In the genomic region with DNA sequence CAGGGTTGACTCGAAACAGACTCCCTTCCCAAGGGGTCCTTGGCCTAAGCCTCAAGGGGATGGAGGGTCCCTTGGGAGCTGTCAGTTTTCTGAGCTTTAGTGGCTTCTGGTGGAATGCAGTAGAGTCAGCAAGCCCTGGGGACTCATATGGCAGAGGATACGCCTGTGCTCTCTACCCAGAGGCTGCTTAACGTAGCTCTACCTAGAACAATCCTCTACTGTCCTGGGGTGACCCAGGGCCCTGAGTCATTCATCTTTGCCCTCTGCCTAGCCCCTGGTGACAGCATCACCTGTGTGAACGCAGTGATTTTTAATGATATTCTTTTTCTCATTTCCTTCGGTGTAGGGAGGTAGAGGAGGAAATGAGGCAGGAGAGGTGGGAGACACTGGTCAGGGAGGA, we compare ENCODE assay signal across 9 mouse cellular contexts. TPM values are rescaled to one million over a fixed set of nuclear protein-coding genes. Genes with fewer than 3 reads are reported as not detected.
DNase-seq lines count a peak whose midpoint lies in the region; ATAC-seq and TF ChIP-seq lines count a peak whose summit lies in the region.
"Had no signal": no experiment of that assay in that cellular context is flagged by ENCODE, and none has a peak within 500 bp of the region (broad histone marks: within the 10 kb centered on the region; RNA-seq: fewer than 3 reads in every experiment).

No protein-coding gene starts in this region.

- no peaks in the 10 kb centered on the region for H3K36me3 ChIP-seq in hindbrain, embryonic 12.5 days
- no peaks in the 10 kb centered on the region for H3K36me3 ChIP-seq in midbrain, embryonic 13.5 days
- no peaks in the 10 kb centered on the region for H3K36me3 ChIP-seq in kidney, adult 2 months (ENCODE audit: control insufficient read depth, insufficient read depth, low read length)

- H3K27ac ChIP-seq in gastrocnemius, adult 2 months, result peak overlapping the region; percentile 95
- no peak overlapping the region for H3K27ac ChIP-seq in hindbrain, embryonic 12.5 days
- peak overlapping the region; percentile 69; the same call in 1 of the 2 replicates for H3K27ac ChIP-seq in midbrain, embryonic 13.5 days
- no peak overlapping the region for H3K27ac ChIP-seq in kidney, adult 2 months (ENCODE audit: insufficient read depth, low read depth, low read length)

- H3K4me3 ChIP-seq in gastrocnemius, adult 2 months, result peak overlapping the region; percentile 81; the same call in 1 of the 2 replicates
- H3K4me3 ChIP-seq in hindbrain, embryonic 12.5 days, result peak overlapping the region; percentile 54
- H3K4me3 ChIP-seq in midbrain, embryonic 13.5 days (replicated peaks), result peak overlapping the region; percentile 60
- no peak overlapping the region for H3K4me3 ChIP-seq in kidney, adult 2 months (ENCODE audit: insufficient read depth, low read depth, low read length)

- H3K27me3 ChIP-seq in hindbrain, embryonic 12.5 days, result no peaks in the 10 kb centered on the region
- no peaks in the 10 kb centered on the region; the same call in 1 of the 2 replicates for H3K27me3 ChIP-seq in midbrain, embryonic 13.5 days
- no peaks in the 10 kb centered on the region for H3K27me3 ChIP-seq in kidney, adult 2 months (replicated peaks; ENCODE audit: control insufficient read depth, insufficient read depth, low read length)

- intact Hi-C loops in gastrocnemius, adult 2 months (cut with DNase I), result loop anchor here (1.0 to 2.0 kb wide), 2 partner anchors 64 to 73 kb away; a partner anchor contains a TSS
- intact Hi-C loops in gastrocnemius, postnatal 36 days (cut with DNase I), result loop anchor here (5.0 kb wide), 1 partner anchor 72 kb away; no protein-coding TSS in a partner anchor

- H3K4me1 ChIP-seq in hindbrain, embryonic 12.5 days, result peaks cover 30% of the 10 kb centered on the region
- H3K4me1 ChIP-seq in midbrain, embryonic 13.5 days (replicated peaks), result peaks cover 30% of the 10 kb centered on the region
- H3K4me1 ChIP-seq in kidney, adult 2 months (ENCODE audit: control insufficient read depth, insufficient read depth, low read length), result no peaks in the 10 kb centered on the region

- TF ChIP-seq POLR2A in kidney, adult 2 months (IDR thresholded peaks at IDR 0.05; ENCODE audit: low read depth, low read length), result no peak

- TF ChIP-seq CTCF in gastrocnemius, adult 2 months (IDR thresholded peaks at IDR 0.05), result no peak
- TF ChIP-seq CTCF in kidney, adult 2 months (conservative IDR thresholded peaks at IDR 0.05; ENCODE audit: insufficient read depth, insufficient read length, low read depth, low read length), result no peak

- ATAC-seq in hindbrain, embryonic 12.5 days (ENCODE audit: low FRiP score), result no peak; the same call in 1 of the 2 replicates
- peak; percentile 46 for ATAC-seq in midbrain, embryonic 13.5 days
- no peak for ATAC-seq in erythroblast, adult 5-6 weeks (replicated peaks; ENCODE audit: low FRiP score, poor library complexity, severe bottlenecking)

- H3K4me2 ChIP-seq in hindbrain, embryonic 12.5 days (replicated peaks), result peak overlapping the region; percentile 85
- peak overlapping the region; percentile 88 for H3K4me2 ChIP-seq in midbrain, embryonic 13.5 days (replicated peaks)

- peak overlapping the region; percentile 76; the same call in 1 of the 2 replicates for H3K9ac ChIP-seq in hindbrain, embryonic 12.5 days
- peak overlapping the region; percentile 64; the same call in 1 of the 2 replicates for H3K9ac ChIP-seq in midbrain, embryonic 13.5 days (replicated peaks)

- DNase-seq in gastrocnemius, adult 2 months, result no peak
- no peak for DNase-seq in gastrocnemius, postnatal 36 days
- peak; percentile 23 for DNase-seq in ZHBTc4 (ENCODE audit: low read depth, low spot score)
- DNase-seq in adrenal gland, adult 2 months, result no peak
- no peak for DNase-seq in kidney, adult 2 months

- H3K9me3 ChIP-seq in hindbrain, embryonic 12.5 days (replicated peaks), result no peaks in the 10 kb centered on the region
- no peaks in the 10 kb centered on the region for H3K9me3 ChIP-seq in midbrain, embryonic 13.5 days

- WGBS in hindbrain, embryonic 12.5 days, result 55% methylated on average over 5 of the region's 5 CpGs
- WGBS in midbrain, embryonic 13.5 days, result 63% methylated on average over 5 of the region's 5 CpGs
- WGBS in kidney, adult 2 months, result 59% methylated on average over 5 of the region's 5 CpGs

RNA-seq across cellular contexts. Expression of a gene that starts 8.1 kb away (rescaled TPM):
- total RNA-seq in gastrocnemius, adult 2 months (2021), result not detected
- total RNA-seq in gastrocnemius, postnatal 36 days (2021), result 1 to 10 TPM in 1 of 2 experiments, not detected in 1; 3.2 TPM
- 4.7 TPM in 1 of 2 replicates, not detected in the other for polyA plus RNA-seq in hindbrain, embryonic 12.5 days (2016; fragmentation: Nextera tagmentation; extraction: Ambion mirVana)
- polyA plus RNA-seq in midbrain, embryonic 13.5 days (2015; fragmentation: Nextera tagmentation; extraction: Ambion mirVana), result 0.53 TPM in 1 of 2 replicates, not detected in the other
- total RNA-seq in adrenal gland, adult 2 months (2021), result 1 to 10 TPM in 1 of 2 experiments, not detected in 1; 3.6 TPM
- not detected in 2 replicates for polyA plus RNA-seq in adrenal gland, adult 2 months (2012; rRNA removed)
- 0.14 and 1.4 TPM in 2 replicates for polyA plus RNA-seq in kidney, adult 2 months (2012; rRNA removed)
- not detected in 2 replicates for total RNA-seq in erythroblast, adult 5-6 weeks (2015; ENCODE audit: low replicate concordance)
- total RNA-seq in erythroblast, adult 5-6 weeks (2017; ENCODE audit: low replicate concordance), result not detected in 2 replicates
- polyA plus RNA-seq: brain, embryonic 14.5 days had no signal

RNA-seq across cellular contexts. Expression of a gene that starts 19.2 kb away (rescaled TPM):
- total RNA-seq in gastrocnemius, adult 2 months (2021), result not detected
- not detected for total RNA-seq in gastrocnemius, postnatal 36 days (2021)
- polyA plus RNA-seq in hindbrain, embryonic 12.5 days (2016; fragmentation: Nextera tagmentation; extraction: Ambion mirVana), result 17.7 and 21.0 TPM in 2 replicates
- polyA plus RNA-seq in midbrain, embryonic 13.5 days (2015; fragmentation: Nextera tagmentation; extraction: Ambion mirVana), result 3.8 and 4.9 TPM in 2 replicates
- total RNA-seq in adrenal gland, adult 2 months (2021), result 1 to 10 TPM in 1 of 2 experiments, under 1 TPM in 1; 0.66 to 1.7 TPM
- polyA plus RNA-seq in adrenal gland, adult 2 months (2012; rRNA removed), result 7.4 and 7.6 TPM in 2 replicates
- polyA plus RNA-seq in kidney, adult 2 months (2012; rRNA removed), result 7.0 and 8.6 TPM in 2 replicates
- not detected in 2 replicates for total RNA-seq in erythroblast, adult 5-6 weeks (2015; ENCODE audit: low replicate concordance)
- not detected in 2 replicates for total RNA-seq in erythroblast, adult 5-6 weeks (2017; ENCODE audit: low replicate concordance)

Comparison
In these comparisons a context has a peak if more than half of its experiments do, and no peak if none do; other contexts are left out.
1. H3K27ac ChIP-seq: peak in gastrocnemius, adult 2 months (single experiment) and midbrain, embryonic 13.5 days (single experiment); none in hindbrain, embryonic 12.5 days (single experiment) and kidney, adult 2 months (single experiment).